Mouse (Mus musculus): ENCODE results near the gene Naa25. TPM values are rescaled to one million over a fixed set of nuclear protein-coding genes. Genes with fewer than 3 reads are reported as not detected.

Gene Naa25
- polyA plus RNA-seq, 1 experiment from 2014 or later = 53.4 TPM

DNA sequence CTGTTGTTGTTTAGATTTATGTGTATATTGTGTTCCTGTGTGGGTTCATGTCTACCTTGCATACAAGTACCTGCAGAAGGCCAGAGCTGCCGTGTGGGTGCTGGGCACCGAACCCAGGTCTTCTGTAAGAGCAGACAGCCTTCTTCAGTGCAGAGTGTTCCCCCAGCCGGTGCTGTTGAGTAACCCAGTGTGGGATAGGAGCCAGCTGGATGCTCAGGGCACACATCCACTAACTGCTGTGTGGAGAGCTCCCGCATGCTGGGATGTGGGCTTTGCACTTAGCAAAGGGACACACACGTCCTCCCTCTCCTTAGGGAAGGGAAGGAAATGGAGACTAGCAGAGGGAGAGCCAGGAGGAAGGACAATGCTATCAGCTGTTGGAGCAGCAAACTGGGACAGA lies 40.4 kb downstream of the Naa25 start:
- no peaks in the 10 kb centered on the region for H3K9me3 ChIP-seq (ENCODE audit: control insufficient read depth, low read length)
- H3K4me3 ChIP-seq (ENCODE audit: low read depth, low read length) = no peak overlapping the region
- no peak overlapping the region for H3K9ac ChIP-seq (ENCODE audit: low read length)
- H3K36me3 ChIP-seq (ENCODE audit: control insufficient read depth, insufficient read depth, low read length) = peaks cover 25% of the 10 kb centered on the region
- DNase-seq (ENCODE audit: low spot score) (no peak), ATAC-seq (replicated peaks; ENCODE audit: low FRiP score) (no peak)
- H3K4me1 ChIP-seq (replicated peaks; ENCODE audit: control insufficient read depth, insufficient read depth, low read length) = no peaks in the 10 kb centered on the region
- 97% methylated on average over 5 of the region's 5 CpGs for WGBS
- H3K27ac ChIP-seq (ENCODE audit: low read depth, low read length) = no peak overlapping the region
- no peaks in the 10 kb centered on the region for H3K27me3 ChIP-seq (ENCODE audit: control insufficient read depth, insufficient read depth, low read length)
- H3K4me2 ChIP-seq (ENCODE audit: low read depth, low read length, severe bottlenecking) = no peak overlapping the region

DNA sequence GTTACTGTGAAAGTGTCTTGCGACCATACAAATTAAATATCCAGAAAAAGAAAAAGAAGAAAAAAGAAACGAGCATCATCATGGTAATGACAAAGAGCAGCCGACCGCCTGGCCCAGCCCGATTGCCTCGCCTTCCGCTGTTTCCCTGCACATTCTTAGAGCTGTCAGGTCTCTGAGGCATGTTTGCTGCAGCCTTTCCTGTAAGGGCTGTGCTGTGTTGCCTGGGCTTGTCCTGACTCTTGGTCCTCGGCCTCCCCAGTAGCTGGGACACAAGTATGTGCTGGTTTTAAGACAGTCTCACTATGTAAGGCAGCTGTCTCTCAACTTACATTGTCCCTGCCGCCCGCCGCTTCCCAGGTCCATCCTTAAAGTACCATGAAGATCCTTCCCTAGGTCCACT lies 41.0 kb downstream of the Naa25 start:
- no peaks in the 10 kb centered on the region for H3K27me3 ChIP-seq (ENCODE audit: control insufficient read depth, insufficient read depth, low read length)
- DNase-seq (ENCODE audit: low spot score) (no peak), ATAC-seq (replicated peaks; ENCODE audit: low FRiP score) (no peak)
- H3K4me1 ChIP-seq (replicated peaks; ENCODE audit: control insufficient read depth, insufficient read depth, low read length) = no peaks in the 10 kb centered on the region
- no peak overlapping the region for H3K4me3 ChIP-seq (ENCODE audit: low read depth, low read length)
- WGBS = 93% methylated on average over 11 of the region's 11 CpGs
- H3K4me2 ChIP-seq (ENCODE audit: low read depth, low read length, severe bottlenecking) = no peak overlapping the region
- H3K36me3 ChIP-seq (ENCODE audit: control insufficient read depth, insufficient read depth, low read length) = peaks cover 30% of the 10 kb centered on the region
- H3K9me3 ChIP-seq (ENCODE audit: control insufficient read depth, low read length) = no peaks in the 10 kb centered on the region
- no peak overlapping the region for H3K9ac ChIP-seq (ENCODE audit: low read length)
- H3K27ac ChIP-seq (ENCODE audit: low read depth, low read length) = no peak overlapping the region

DNA sequence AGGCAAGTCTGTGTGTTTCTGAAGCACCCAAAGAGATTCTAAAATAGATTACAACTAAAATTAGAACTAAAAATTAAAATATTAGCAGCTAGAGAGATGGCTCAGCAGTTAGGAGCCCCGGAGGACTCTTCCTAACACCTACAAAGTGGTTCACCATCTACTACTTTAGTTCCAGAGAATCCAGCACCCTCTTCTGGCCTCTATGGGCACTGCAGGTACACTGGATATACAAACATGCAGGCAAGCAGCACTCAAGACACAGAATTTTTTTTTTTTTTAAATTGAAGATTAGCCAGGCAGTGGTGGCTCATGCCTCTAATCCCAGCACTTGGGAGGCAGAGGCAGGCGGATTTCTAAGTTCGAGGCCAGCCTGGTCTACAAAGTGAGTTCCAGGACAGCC lies 45.8 kb downstream of the Naa25 start:
- no peak overlapping the region for H3K4me2 ChIP-seq (ENCODE audit: low read depth, low read length, severe bottlenecking)
- no peak overlapping the region for H3K9ac ChIP-seq (ENCODE audit: low read length)
- DNase-seq (ENCODE audit: low spot score) = no peak
- WGBS = 96% methylated on average over 3 of the region's 3 CpGs
- H3K36me3 ChIP-seq (ENCODE audit: control insufficient read depth, insufficient read depth, low read length) = peaks cover 22% of the 10 kb centered on the region
- no peak overlapping the region for H3K4me3 ChIP-seq (ENCODE audit: low read depth, low read length)
- no peaks in the 10 kb centered on the region for H3K9me3 ChIP-seq (ENCODE audit: control insufficient read depth, low read length)
- H3K27me3 ChIP-seq (ENCODE audit: control insufficient read depth, insufficient read depth, low read length) = no peaks in the 10 kb centered on the region
- H3K27ac ChIP-seq (ENCODE audit: low read depth, low read length) = no peak overlapping the region
- H3K4me1 ChIP-seq (replicated peaks; ENCODE audit: control insufficient read depth, insufficient read depth, low read length) = no peaks in the 10 kb centered on the region
- ATAC-seq (replicated peaks; ENCODE audit: low FRiP score) = no peak

DNA sequence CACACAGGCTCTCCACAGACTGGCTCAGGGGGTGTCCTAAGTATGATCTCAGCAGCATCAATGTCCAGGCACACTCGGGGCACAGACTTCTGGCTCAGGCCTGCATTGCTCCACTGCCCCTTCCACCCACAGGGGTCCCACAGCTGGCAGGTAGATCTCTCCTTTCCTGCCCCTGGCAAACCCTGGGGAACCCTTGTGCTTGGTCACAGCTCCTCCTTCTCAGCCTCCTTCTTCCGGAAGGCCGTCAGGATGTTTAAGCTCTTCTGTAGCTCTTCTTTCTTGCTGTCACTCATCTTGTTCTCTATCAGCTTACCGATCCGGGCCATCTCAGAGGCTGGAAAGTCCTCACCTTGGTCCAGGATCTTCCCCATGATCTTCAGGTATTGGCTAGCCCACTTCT lies 47.1 kb downstream of the Naa25 start:
- no peak for ATAC-seq (replicated peaks; ENCODE audit: low FRiP score)
- Histone ChIP-seq H3K4me1 (replicated peaks; ENCODE audit: control insufficient read depth, insufficient read depth, low read length) (no peaks in the 10 kb centered on the region), H3K4me3 (ENCODE audit: low read depth, low read length) (no peak overlapping the region), H3K9ac (ENCODE audit: low read length) (no peak overlapping the region), H3K4me2 (ENCODE audit: low read depth, low read length, severe bottlenecking) (no peak overlapping the region), H3K27ac (ENCODE audit: low read depth, low read length) (no peak overlapping the region), H3K9me3 (ENCODE audit: control insufficient read depth, low read length) (no peaks in the 10 kb centered on the region), H3K27me3 (ENCODE audit: control insufficient read depth, insufficient read depth, low read length) (no peaks in the 10 kb centered on the region), H3K36me3 (ENCODE audit: control insufficient read depth, insufficient read depth, low read length) (peaks cover 14% of the 10 kb centered on the region)
- no peak for DNase-seq (ENCODE audit: low spot score)
- 90% methylated on average over 5 of the region's 5 CpGs for WGBS

- no peaks in the 10 kb centered on the region for H3K27me3 ChIP-seq (ENCODE audit: control insufficient read depth, insufficient read depth, low read length)
- no peaks in the 10 kb centered on the region for H3K9me3 ChIP-seq (ENCODE audit: control insufficient read depth, low read length)
- H3K27ac ChIP-seq (ENCODE audit: low read depth, low read length) = no peak overlapping the region
- no peak overlapping the region for H3K4me3 ChIP-seq (ENCODE audit: low read depth, low read length)
- ATAC-seq (replicated peaks; ENCODE audit: low FRiP score) (no peak), DNase-seq (ENCODE audit: low spot score) (no peak)
- H3K9ac ChIP-seq (ENCODE audit: low read length) = no peak overlapping the region
- H3K4me1 ChIP-seq (replicated peaks; ENCODE audit: control insufficient read depth, insufficient read depth, low read length) = peaks cover 4% of the 10 kb centered on the region; the same call in 1 of the 2 replicates
- H3K36me3 ChIP-seq (ENCODE audit: control insufficient read depth, insufficient read depth, low read length) = peaks cover 9% of the 10 kb centered on the region
- no peak overlapping the region for H3K4me2 ChIP-seq (ENCODE audit: low read depth, low read length, severe bottlenecking)
- WGBS = 94% methylated on average over 3 of the region's 3 CpGs
Observed at GRCm38 (mm10) chr5:121448450-121448849, 50.7 kb downstream of the Naa25 start.

DNA sequence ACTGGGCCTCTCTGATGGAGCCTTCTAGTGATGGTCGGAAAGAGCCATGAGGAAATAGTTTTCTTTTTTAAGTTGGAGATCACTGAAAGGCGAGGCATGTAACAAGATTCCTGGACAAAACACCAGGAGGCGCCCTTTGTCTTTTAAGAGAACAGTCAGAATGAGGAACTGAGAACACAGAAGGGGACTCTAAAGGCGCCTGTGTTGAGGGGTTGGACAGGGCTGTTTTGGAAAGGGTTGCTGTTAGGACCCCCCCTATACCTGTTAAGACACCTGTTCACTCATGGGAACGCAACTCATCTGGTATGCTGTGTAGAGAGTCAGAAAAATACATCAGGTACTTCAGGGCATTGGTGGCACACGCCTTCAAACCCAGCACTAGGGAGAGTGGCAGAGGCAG lies 52.2 kb downstream of the Naa25 start:
- peaks cover 4% of the 10 kb centered on the region; the same call in 1 of the 2 replicates for H3K4me1 ChIP-seq (replicated peaks; ENCODE audit: control insufficient read depth, insufficient read depth, low read length)
- no peak for ATAC-seq (replicated peaks; ENCODE audit: low FRiP score)
- no peak overlapping the region for H3K4me2 ChIP-seq (ENCODE audit: low read depth, low read length, severe bottlenecking)
- H3K27me3 ChIP-seq (ENCODE audit: control insufficient read depth, insufficient read depth, low read length) = no peaks in the 10 kb centered on the region
- no peak overlapping the region for H3K4me3 ChIP-seq (ENCODE audit: low read depth, low read length)
- no peaks in the 10 kb centered on the region for H3K9me3 ChIP-seq (ENCODE audit: control insufficient read depth, low read length)
- peak; percentile 63 for DNase-seq (ENCODE audit: low spot score)
- H3K9ac ChIP-seq (ENCODE audit: low read length) = no peak overlapping the region
- H3K27ac ChIP-seq (ENCODE audit: low read depth, low read length) = no peak overlapping the region
- peaks cover 4% of the 10 kb centered on the region for H3K36me3 ChIP-seq (ENCODE audit: control insufficient read depth, insufficient read depth, low read length)
- 67% methylated on average over 6 of the region's 6 CpGs for WGBS

GRCm38 (mm10) chr5:121450476-121450875 lies 52.7 kb downstream of the Naa25 start:
- WGBS = 93% methylated on average over 9 of the region's 9 CpGs
- Histone ChIP-seq H3K4me3 (ENCODE audit: low read depth, low read length) (no peak overlapping the region), H3K27ac (ENCODE audit: low read depth, low read length) (no peak overlapping the region), H3K9ac (ENCODE audit: low read length) (no peak overlapping the region), H3K36me3 (ENCODE audit: control insufficient read depth, insufficient read depth, low read length) (peaks cover 3% of the 10 kb centered on the region; the same call in 1 of the 2 replicates), H3K4me1 (replicated peaks; ENCODE audit: control insufficient read depth, insufficient read depth, low read length) (peaks cover 4% of the 10 kb centered on the region; the same call in 1 of the 2 replicates), H3K27me3 (ENCODE audit: control insufficient read depth, insufficient read depth, low read length) (no peaks in the 10 kb centered on the region), H3K4me2 (ENCODE audit: low read depth, low read length, severe bottlenecking) (no peak overlapping the region), H3K9me3 (ENCODE audit: control insufficient read depth, low read length) (no peaks in the 10 kb centered on the region)
- no peak for ATAC-seq (replicated peaks; ENCODE audit: low FRiP score)
- DNase-seq (ENCODE audit: low spot score) = no peak

GRCm38 (mm10) chr5:121451203-121451602 lies 53.5 kb downstream of the Naa25 start:
- Histone ChIP-seq H3K27me3 (ENCODE audit: control insufficient read depth, insufficient read depth, low read length) (no peaks in the 10 kb centered on the region), H3K36me3 (ENCODE audit: control insufficient read depth, insufficient read depth, low read length) (peaks cover 3% of the 10 kb centered on the region; the same call in 1 of the 2 replicates), H3K4me2 (ENCODE audit: low read depth, low read length, severe bottlenecking) (peak overlapping the region; percentile 87), H3K4me3 (ENCODE audit: low read depth, low read length) (peak overlapping the region; percentile 62), H3K27ac (ENCODE audit: low read depth, low read length) (no peak overlapping the region), H3K4me1 (replicated peaks; ENCODE audit: control insufficient read depth, insufficient read depth, low read length) (peaks cover 4% of the 10 kb centered on the region; the same call in 1 of the 2 replicates), H3K9me3 (ENCODE audit: control insufficient read depth, low read length) (no peaks in the 10 kb centered on the region), H3K9ac (ENCODE audit: low read length) (peak overlapping the region; percentile 88)
- DNase-seq (ENCODE audit: low spot score) (no peak), ATAC-seq (replicated peaks; ENCODE audit: low FRiP score) (no peak)
- WGBS = 28% methylated on average over 8 of the region's 8 CpGs

DNA sequence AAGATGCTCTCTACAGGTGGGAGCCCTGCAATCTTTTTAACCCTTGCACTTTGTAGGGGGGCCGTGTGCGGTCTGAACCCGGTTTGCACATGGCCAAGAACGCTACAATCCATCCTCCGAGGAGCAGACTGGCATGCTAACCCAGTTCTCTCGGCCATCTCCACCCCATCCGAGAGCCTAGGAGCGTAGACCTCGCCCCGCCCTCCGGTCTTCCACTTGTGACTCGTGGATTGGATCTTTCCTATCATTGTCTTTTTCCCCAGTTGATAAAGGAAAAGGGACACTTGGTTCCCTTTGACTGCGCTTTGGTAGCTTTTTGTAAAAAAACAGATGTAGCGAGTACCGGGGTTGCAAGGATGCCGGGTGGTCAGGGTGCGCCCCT lies 53.9 kb downstream of the Naa25 start, which contains the start of gene Tmem116:
Gene Tmem116, plus strand, starts transcription at position 250 of the 382 bp plus-strand sequence.
- Histone ChIP-seq H3K36me3 (ENCODE audit: control insufficient read depth, insufficient read depth, low read length) (peaks cover 3% of the 10 kb centered on the region; the same call in 1 of the 2 replicates), H3K4me3 (ENCODE audit: low read depth, low read length) (peak within 1 kb of the TSS; percentile 62), H3K27me3 (ENCODE audit: control insufficient read depth, insufficient read depth, low read length) (no peaks in the 10 kb centered on the region), H3K9ac (ENCODE audit: low read length) (peak within 1 kb of the TSS; percentile 88), H3K4me1 (replicated peaks; ENCODE audit: control insufficient read depth, insufficient read depth, low read length) (peaks cover 4% of the 10 kb centered on the region; the same call in 1 of the 2 replicates), H3K27ac (ENCODE audit: low read depth, low read length) (peak within 1 kb of the TSS; percentile 84), H3K4me2 (ENCODE audit: low read depth, low read length, severe bottlenecking) (peak within 1 kb of the TSS; percentile 87), H3K9me3 (ENCODE audit: control insufficient read depth, low read length) (no peaks in the 10 kb centered on the region)
- ATAC-seq (replicated peaks; ENCODE audit: low FRiP score) (peak; percentile 26; the same call in 1 of the 2 replicates), DNase-seq (ENCODE audit: low spot score) (peak; percentile 70)
- WGBS = under 1% methylated on average over 17 of the region's 17 CpGs

All from forebrain, embryonic 11.5 days (tissue).